Mouse (Mus musculus) adrenal gland, postnatal 36 days (tissue): ENCODE measurements at regions not wholly inside any gene's neighbourhood (a gene's known extent, or its start where the extent isn't known, plus 50 kb on each side); places are given as distances from the start of the nearest gene placed in this dataset.

ENCODE experiments used
- DNase-seq, 2 experiments: peaks; one replicate each; pipeline ENCODE4 v3.0.0; 2021; ENCODE audit warnings: mixed read lengths in 1 of 2

DNA sequence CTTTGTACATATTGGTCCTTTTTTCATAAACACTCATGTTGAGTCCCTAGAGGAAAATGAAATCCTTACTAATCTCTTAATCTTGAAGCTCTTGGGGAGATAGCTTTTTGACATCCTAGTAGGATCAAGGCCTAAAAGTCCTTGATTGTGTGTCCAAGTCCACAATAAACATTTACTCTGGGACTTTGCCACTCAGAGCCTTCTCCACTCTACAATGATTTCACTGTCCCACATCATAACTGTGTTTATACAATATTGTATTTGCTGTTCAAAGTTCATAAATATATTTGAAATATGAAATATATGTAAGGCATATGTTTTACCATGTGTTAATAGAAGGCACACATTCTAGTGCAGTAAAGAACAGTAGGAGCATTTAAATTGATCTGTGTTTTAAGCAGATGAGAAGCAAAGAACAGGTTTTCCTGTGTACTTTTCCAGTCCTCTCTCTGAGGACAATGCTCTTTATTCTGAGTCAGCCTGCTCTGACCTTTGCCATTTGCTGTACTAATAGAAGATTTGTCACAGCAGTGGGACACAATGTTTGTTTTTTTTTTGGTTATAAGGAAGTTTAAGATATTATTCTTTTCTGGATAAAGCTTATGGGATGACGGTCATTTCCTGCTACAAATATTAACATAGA lies 130.7 kb upstream of the Gprin3 start:
- no peak for DNase-seq

DNA sequence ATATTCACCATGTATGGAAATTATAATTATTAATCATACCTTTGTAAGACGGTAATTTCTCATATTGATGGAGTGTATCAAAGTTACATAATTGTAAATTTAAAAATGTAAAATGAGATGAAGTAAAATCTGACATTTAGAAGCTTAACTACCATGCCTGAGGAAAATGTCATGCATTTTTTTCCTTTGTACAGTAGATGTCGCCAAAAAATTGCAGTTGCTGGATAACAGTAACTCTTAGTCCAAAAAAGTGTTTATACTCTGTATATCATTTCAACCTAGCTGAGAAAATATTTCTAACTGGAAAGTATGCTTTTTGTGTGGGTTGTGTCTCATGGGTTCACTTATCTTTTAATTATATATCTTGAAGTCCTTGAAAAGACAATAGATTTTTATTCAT lies 110.9 kb upstream of the Gprin3 start:
- no peak for DNase-seq

DNA sequence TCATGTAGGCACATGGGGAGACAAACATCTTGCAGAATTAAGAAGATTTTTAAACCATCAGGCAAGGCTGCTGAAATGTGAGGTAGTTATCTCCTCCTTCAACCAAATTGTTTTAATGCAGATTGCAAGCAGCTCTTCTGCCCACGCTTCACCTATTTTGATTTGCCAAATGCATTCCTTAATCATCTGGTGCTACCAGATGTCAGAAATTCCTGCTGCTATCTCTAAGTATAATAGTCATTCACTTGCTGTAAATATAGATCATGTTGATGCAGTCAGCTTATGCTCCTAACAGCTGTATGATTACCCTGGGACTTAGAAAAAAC lies 98.8 kb upstream of the Gprin3 start:
- DNase-seq = no peak

DNA sequence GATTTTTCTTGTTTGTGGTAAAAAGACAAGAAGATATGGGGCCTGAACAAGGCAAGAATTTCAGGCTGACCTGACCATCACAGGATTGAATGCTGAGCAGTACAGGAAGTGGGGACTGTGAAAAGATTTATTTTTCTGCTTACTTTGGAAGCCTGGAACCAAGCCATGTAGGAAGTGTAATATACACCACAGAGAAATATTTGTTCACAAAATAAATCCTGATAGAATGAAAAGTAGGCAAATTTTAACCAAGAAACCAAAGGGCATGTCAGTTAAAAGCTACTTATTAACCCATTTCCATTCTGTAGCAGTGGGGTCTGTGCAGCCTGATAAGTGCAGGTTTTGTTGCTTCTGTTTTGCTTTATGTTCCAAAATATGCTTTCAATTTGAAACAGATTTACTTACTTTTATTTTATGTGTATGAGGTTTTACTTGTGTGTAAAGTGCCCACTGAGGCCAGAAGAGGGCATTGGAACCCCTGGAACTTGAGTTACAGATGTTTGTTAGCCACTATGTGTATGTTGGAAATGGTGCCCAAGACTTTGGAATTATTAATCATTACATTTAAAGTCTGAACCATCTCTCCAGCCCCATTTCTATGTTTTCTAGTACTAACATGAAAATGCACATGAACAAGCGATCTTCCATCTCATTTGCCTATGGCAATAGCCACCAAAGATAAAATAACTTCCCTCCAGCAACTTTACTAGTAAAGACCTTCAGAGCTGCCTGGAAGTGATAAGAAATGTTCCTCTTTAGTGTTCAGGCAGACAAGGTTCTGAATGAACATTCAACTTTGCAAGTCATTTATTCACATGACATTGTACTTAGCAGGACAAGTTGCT lies 98.2 kb upstream of the Gprin3 start:
- no peak for DNase-seq

DNA sequence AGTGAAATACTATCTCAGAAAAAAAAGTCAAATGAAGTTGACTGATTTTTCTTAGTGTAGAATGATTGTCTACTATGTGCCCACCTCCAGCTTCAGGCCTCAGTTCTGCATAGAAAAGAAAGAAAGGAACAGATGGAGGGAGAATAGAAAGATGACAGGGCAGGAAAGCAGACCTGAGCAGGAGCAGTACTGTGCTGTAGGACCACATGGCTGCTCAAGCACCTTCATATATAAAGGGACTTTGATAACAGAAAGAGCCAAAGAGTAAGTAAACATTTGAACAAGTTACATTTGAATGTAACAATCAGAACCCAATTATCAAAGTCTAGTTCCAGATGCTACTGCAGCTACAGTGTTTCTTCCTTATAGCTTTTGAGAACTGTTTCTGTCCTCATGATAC lies 96.9 kb upstream of the Gprin3 start:
- no peak for DNase-seq

DNA sequence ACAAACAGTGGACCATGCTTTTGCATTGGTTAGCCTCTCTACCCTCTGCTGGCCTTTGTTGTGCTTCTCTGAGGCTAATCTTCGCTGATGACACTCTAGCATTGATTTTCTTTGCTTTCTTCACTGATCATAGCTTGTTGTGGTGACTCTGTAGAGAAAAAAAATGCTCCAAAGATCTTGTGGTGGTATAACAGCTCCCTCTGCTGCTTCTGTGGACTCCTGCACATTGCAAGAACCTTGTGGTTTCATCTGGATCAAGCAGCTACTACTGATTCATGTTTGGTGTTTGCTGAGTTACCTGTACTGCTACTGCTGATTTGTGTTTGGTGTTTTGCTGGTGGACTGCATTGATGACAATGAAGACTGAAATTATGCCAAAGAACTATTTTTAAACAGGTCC lies 74.7 kb upstream of the Gprin3 start:
- DNase-seq = peak in 1 of 2 experiments; percentile 0

DNA sequence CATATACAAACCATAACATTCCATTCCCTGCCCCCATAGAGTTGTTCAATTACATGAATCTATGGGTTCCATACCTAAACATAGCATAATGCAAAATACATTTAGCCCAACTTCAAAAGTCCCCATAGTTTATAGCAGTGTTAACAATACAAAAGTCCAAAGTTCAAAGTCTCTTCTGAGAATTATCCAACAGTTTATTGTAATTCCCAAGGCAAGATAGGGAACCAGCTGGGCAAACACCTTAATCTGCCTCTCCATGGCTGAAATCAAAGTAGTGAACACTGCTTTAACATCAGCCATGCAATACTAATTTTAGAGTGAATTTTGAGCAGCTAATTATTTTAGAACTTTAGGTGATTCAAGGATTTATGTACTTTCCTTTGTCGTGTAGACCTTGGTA lies 72.7 kb upstream of the Gprin3 start:
- DNase-seq = no peak

DNA sequence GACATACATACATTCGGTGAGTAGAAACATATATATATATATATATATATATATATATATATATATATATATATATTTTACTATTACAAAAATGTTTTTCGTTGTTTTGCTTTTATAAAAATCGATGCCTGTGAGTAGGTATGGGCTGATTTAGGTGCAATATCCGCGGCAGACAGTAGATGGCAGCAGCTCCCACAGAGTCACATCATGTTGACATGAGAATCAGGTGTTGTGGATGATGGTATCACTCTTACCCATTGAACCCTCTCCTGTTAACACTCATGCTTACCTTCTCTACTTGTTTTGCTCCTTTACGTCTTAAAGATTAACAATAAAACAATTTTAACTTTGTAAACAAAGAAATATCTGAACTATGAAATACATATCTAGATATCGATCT lies 72.0 kb upstream of the Gprin3 start:
- DNase-seq = peak; percentile 56 to 60

DNA sequence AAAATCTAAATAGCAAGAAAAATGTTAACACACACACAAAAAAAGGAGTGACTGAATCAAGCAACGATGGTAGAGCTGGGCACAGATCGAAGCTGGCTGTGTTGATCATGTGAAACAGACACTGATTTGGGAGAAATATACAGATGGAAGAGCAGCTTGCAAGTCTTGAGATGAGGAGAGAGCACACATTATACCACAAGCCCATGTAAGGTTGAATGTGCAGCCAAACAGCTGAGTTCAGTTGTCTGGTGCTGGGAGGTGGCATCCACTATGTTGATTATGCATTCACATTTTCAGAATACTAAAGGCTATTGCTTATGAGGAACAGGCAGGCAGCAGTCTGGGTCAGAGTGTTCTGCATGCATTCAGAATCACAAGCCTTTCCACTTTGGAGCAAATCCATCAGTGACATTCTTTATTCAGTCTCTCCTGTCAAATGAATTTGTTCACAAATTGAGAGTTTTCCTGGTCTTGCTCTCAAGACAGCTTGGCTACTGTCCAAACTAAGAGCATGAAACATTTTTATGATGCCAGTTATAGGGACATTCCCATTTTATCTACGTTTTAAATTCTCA lies 63.0 kb upstream of the Gprin3 start:
- no peak for DNase-seq

DNA sequence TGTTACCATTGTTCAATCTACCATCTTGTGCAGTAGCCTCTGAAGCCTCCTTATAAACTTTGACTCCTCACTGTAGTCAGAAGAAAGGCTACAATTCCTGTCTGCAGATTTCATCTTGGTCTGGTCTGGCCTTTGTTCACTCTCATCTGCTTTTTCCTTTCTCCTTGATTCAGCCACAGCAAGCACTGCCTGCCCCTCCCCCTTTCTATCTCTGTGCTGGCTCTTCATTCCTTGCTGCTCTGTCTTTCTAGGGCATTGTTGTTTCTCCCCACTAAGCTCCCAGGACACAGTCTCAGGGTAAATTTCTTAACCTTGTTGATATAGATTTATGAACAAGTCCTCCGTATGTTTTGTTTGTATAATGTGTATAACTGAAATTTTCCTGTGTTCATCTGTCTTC lies 62.3 kb upstream of the Gprin3 start:
- DNase-seq = no peak

DNA sequence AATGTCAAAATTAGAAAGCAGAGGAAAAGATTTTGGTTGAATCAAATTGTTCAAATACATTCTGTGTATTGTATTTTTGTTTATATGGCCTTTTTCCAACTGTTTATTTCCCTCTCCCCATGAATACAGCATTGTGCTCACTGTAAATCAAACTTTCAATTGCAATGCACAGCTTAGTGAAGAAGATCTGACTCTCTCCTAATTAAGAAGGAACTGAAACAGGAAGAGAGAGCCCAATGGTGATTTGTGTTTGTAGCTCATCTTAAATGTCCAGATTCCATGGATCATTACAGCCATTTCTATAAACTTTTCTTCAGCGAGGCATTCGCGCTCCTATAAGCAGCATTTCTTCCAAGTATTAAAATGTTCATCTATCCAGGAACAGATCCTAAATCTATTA lies 57.9 kb upstream of the Gprin3 start:
- DNase-seq = no peak

DNA sequence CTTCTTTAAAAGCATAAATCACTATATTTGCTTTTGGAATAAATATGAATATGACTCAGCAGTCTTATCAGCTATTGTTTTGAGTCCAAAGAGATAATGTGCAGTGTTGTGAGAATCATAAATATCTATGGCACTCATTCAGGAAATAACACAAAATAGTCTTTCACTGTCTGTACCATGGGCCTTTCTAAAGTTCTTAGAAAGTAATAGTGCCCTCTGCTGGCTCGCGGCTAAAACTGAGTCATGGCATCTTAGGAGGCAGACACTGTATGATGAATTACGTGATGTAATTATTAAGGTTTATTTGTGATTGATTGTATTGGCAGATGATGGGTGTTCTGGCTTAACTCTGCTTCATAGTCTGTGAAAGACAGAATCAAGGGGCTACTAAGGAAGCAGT lies 57.5 kb upstream of the Gprin3 start:
- DNase-seq = peak; percentile 23 to 48
